Mouse (Mus musculus): ENCODE data around the gene Serpina6. TPM values are rescaled to one million over a fixed set of nuclear protein-coding genes. Genes with fewer than 3 reads are reported as not detected.

The Serpina6 gene
- polyA plus RNA-seq, 1 experiment from 2014 or later, result not detected

DNA sequence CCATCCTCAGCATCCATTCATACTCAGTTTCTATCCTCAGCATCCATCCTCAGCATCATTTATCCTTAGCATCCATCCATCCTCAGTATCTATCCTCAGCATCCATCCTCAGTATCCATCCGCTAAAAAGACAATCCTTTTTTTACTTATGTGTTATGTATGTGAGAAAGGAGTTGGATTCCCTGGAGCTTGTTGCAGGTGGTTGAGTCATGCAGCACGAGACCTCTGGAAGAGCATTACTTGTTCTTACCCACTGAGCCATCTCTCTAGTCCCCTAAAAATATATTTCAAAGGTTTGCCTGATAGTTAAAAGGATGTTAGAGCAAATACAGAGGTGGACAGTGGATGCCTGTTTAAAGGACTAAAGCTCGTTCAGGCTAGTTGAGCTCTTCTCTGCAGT lies 55.2 kb downstream of the Serpina6 start:
- ATAC-seq (ENCODE audit: low FRiP score, low TSS enrichment), result no peak
- TF ChIP-seq EP300 (optimal IDR thresholded peaks at IDR 0.05) (no peak), CTCF (IDR thresholded peaks at IDR 0.05; ENCODE audit: low read depth) (no peak)
- H3K9ac ChIP-seq (ENCODE audit: low read length), result no peak overlapping the region
- H3K4me1 ChIP-seq (replicated peaks; ENCODE audit: control insufficient read depth, insufficient read depth), result no peaks in the 10 kb centered on the region
- no peaks in the 10 kb centered on the region for H3K27me3 ChIP-seq (ENCODE audit: control insufficient read depth, insufficient read depth, low read length)
- H3K27ac ChIP-seq (replicated peaks), result no peak overlapping the region
- H3K4me3 ChIP-seq (ENCODE audit: low read depth, low read length), result no peak overlapping the region
- no peaks in the 10 kb centered on the region for H3K36me3 ChIP-seq (ENCODE audit: control insufficient read depth, insufficient read depth, low read length)
- no peak overlapping the region for H3K4me2 ChIP-seq (replicated peaks; ENCODE audit: low read depth)
- WGBS, result 85% methylated on average over 3 of the region's 3 CpGs
- H3K9me3 ChIP-seq (ENCODE audit: control insufficient read depth, low read length), result no peaks in the 10 kb centered on the region
- no peak for DNase-seq (ENCODE audit: low spot score)

DNA sequence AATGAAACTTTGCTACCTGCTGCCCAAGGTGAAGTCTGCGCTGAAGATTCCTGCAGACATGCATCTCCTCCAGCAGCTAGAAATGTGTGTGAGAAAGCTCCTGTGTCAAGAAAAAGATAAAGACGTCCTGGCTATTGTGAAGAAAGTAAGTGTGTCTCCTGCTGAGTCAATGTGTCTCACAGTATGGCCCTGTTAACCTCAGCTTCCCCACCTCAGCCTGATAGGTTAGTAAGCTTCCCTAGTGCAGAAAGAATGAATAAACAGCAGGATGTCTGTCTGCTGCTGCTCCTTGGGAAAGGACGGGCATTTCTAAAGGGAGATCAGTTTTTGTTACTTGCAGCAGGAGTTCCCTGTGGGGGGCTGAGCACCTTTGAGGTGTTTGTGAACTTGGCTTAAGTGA lies 56.6 kb downstream of the Serpina6 start:
- no peak for DNase-seq (ENCODE audit: low spot score)
- ATAC-seq (ENCODE audit: low FRiP score, low TSS enrichment), result no peak
- Histone ChIP-seq H3K4me1 (replicated peaks; ENCODE audit: control insufficient read depth, insufficient read depth) (no peaks in the 10 kb centered on the region), H3K4me3 (ENCODE audit: low read depth, low read length) (no peak overlapping the region), H3K36me3 (ENCODE audit: control insufficient read depth, insufficient read depth, low read length) (no peaks in the 10 kb centered on the region), H3K27me3 (ENCODE audit: control insufficient read depth, insufficient read depth, low read length) (no peaks in the 10 kb centered on the region), H3K4me2 (replicated peaks; ENCODE audit: low read depth) (no peak overlapping the region), H3K9ac (ENCODE audit: low read length) (no peak overlapping the region), H3K9me3 (ENCODE audit: control insufficient read depth, low read length) (no peaks in the 10 kb centered on the region), H3K27ac (replicated peaks) (no peak overlapping the region)
- 54% methylated on average over 3 of the region's 3 CpGs for WGBS
- no peak for TF ChIP-seq CTCF (IDR thresholded peaks at IDR 0.05; ENCODE audit: low read depth)
- no peak for TF ChIP-seq EP300 (optimal IDR thresholded peaks at IDR 0.05)

DNA sequence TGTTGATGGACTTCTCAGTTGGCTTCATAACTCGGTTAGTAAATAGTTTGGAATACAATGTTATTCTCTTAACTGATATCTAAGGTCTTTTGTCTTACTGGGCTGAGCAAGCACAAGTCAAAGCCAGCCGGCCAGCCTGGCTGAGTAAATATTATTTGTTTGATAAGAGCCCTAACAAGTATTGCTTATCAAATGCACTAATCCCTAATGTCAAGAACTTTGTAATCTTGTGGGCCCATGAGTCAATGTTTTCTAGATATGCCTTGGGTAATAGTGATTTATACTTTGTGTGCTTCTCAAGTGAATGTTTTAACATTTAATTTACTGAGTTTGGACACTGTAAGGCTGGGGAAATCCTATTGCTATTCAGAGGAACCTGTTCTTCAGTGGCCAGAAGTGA lies 58.6 kb downstream of the Serpina6 start:
- peak; percentile 61 for DNase-seq (ENCODE audit: low spot score)
- Histone ChIP-seq H3K36me3 (ENCODE audit: control insufficient read depth, insufficient read depth, low read length) (no peaks in the 10 kb centered on the region), H3K27ac (replicated peaks) (no peak overlapping the region), H3K9ac (ENCODE audit: low read length) (no peak overlapping the region), H3K4me3 (ENCODE audit: low read depth, low read length) (no peak overlapping the region), H3K4me2 (replicated peaks; ENCODE audit: low read depth) (no peak overlapping the region), H3K27me3 (ENCODE audit: control insufficient read depth, insufficient read depth, low read length) (no peaks in the 10 kb centered on the region), H3K4me1 (replicated peaks; ENCODE audit: control insufficient read depth, insufficient read depth) (no peaks in the 10 kb centered on the region), H3K9me3 (ENCODE audit: control insufficient read depth, low read length) (no peaks in the 10 kb centered on the region)
- TF ChIP-seq EP300 (optimal IDR thresholded peaks at IDR 0.05), result no peak
- no peak for TF ChIP-seq CTCF (IDR thresholded peaks at IDR 0.05; ENCODE audit: low read depth)
- WGBS, result 40% methylated on average over 2 of the region's 2 CpGs
- ATAC-seq (ENCODE audit: low FRiP score, low TSS enrichment), result peak; percentile 77

Other genes with a start within 250 kb of the Serpina6 start
- 0.18 and 0.27 TPM in 2 replicates for gene 9330161L09Rik, start 249.4 kb downstream of the Serpina6 start, polyA plus RNA-seq (2015; fragmentation: Nextera tagmentation; extraction: Ambion mirVana)
- gene Ddx24, start 231.4 kb downstream of the Serpina6 start, polyA plus RNA-seq (2015; fragmentation: Nextera tagmentation; extraction: Ambion mirVana), result 68.8 and 84.8 TPM in 2 replicates
- gene Ifi27, start 223.0 kb downstream of the Serpina6 start, polyA plus RNA-seq (2015; fragmentation: Nextera tagmentation; extraction: Ambion mirVana), result 38.9 and 41.9 TPM in 2 replicates
- 85.4 and 110 TPM in 2 replicates for gene Ifi27l2a, start 213.5 kb downstream of the Serpina6 start, polyA plus RNA-seq (2015; fragmentation: Nextera tagmentation; extraction: Ambion mirVana)
- 17.3 and 19.4 TPM in 2 replicates for gene Ifi27l2b, start 200.0 kb downstream of the Serpina6 start, polyA plus RNA-seq (2015; fragmentation: Nextera tagmentation; extraction: Ambion mirVana)
- 0.38 and 0.53 TPM in 2 replicates for gene Ppp4r4, start 124.9 kb downstream of the Serpina6 start, polyA plus RNA-seq (2015; fragmentation: Nextera tagmentation; extraction: Ambion mirVana)
- 0.10 and 0.13 TPM in 2 replicates for gene Serpina10, start 25.8 kb downstream of the Serpina6 start, polyA plus RNA-seq (2015; fragmentation: Nextera tagmentation; extraction: Ambion mirVana)
- not detected in 2 replicates for gene Serpina16, start 18.9 kb upstream of the Serpina6 start, polyA plus RNA-seq (2015; fragmentation: Nextera tagmentation; extraction: Ambion mirVana)
- not detected in 2 replicates for gene Serpina1f, start 38.3 kb upstream of the Serpina6 start, polyA plus RNA-seq (2015; fragmentation: Nextera tagmentation; extraction: Ambion mirVana)
- 2.5 and 4.1 TPM in 2 replicates for gene Serpina1d, start 116.4 kb upstream of the Serpina6 start, polyA plus RNA-seq (2015; fragmentation: Nextera tagmentation; extraction: Ambion mirVana)
- gene Serpina1b, start 173.2 kb upstream of the Serpina6 start, polyA plus RNA-seq (2015; fragmentation: Nextera tagmentation; extraction: Ambion mirVana), result 3.9 and 5.8 TPM in 2 replicates
- gene Serpina1a, start 206.3 kb upstream of the Serpina6 start, polyA plus RNA-seq (2015; fragmentation: Nextera tagmentation; extraction: Ambion mirVana), result 3.5 and 6.7 TPM in 2 replicates
- 1.6 and 2.6 TPM in 2 replicates for gene Serpina1c, start 247.7 kb upstream of the Serpina6 start, polyA plus RNA-seq (2015; fragmentation: Nextera tagmentation; extraction: Ambion mirVana)

All from stomach, postnatal 0 days (tissue).